Mouse (Mus musculus) midbrain, postnatal 0 days (tissue): ENCODE data around the gene Gm8127. TPM values are rescaled to one million over a fixed set of nuclear protein-coding genes. Genes with fewer than 3 reads are reported as not detected.
"Not testable (repeated sequence)": the region's sequence is repeated elsewhere in the genome, so short reads cannot be mapped to it uniquely, and the experiment has no call there.

Experiments
- ATAC-seq: fragments of 200-750 bp; cut with Nextera tagmentation; 2 replicates; pipeline ENCODE4 v1.8.0; 2017; ENCODE audit warnings: moderate number of reproducible peaks, mild to moderate bottlenecking, moderate TSS enrichment, moderate library complexity; ENCODE audit not compliant: low FRiP score
- DNase-seq: peaks from one replicate; pipeline ENCODE4 v3.0.0-alpha.2; 2015; ENCODE audit warnings: low spot score
- H3K27ac ChIP-seq: fragments of 300-500 bp; sonication (generic); 2 replicates; pipeline ENCODE4 v1.5.1; 2014; ENCODE audit warnings: low read depth, mild to moderate bottlenecking, low read length, mixed read lengths
- H3K27me3 ChIP-seq: fragments of 300-500 bp; sonication (generic); 2 replicates; pipeline ENCODE4 v1.6.1; 2014; ENCODE audit warnings: low read length, control low read depth, mixed read lengths; ENCODE audit not compliant: insufficient read depth
- H3K36me3 ChIP-seq: fragments of 300-500 bp; sonication (generic); 2 replicates; pipeline ENCODE4 v1.6.1; 2014; ENCODE audit warnings: low read length, control low read depth, mixed read lengths; ENCODE audit not compliant: insufficient read depth
- H3K4me1 ChIP-seq: fragments of 300-500 bp; sonication (generic); 2 replicates; pipeline ENCODE4 v1.6.1; 2014; ENCODE audit warnings: mild to moderate bottlenecking, control low read depth, antibody characterized with exemption, low read length, mixed read lengths; ENCODE audit not compliant: insufficient read depth
- H3K4me2 ChIP-seq: fragments of 300-500 bp; sonication (generic); 2 replicates; pipeline ENCODE4 v1.6.1; 2014; ENCODE audit warnings: low read depth, mild to moderate bottlenecking, low read length, mixed read lengths; ENCODE audit not compliant: poor library complexity, severe bottlenecking
- H3K4me3 ChIP-seq: fragments of 300-500 bp; sonication (generic); 2 replicates; pipeline ENCODE4 v1.5.1; 2014; ENCODE audit warnings: low read depth, mild to moderate bottlenecking, low read length, moderate library complexity
- H3K9ac ChIP-seq: fragments of 300-500 bp; sonication (generic); replicated peaks from 2 replicates; pipeline ENCODE4 v1.6.1; 2014; ENCODE audit warnings: mild to moderate bottlenecking, low read length, moderate library complexity, mixed read lengths; ENCODE audit not compliant: poor library complexity, severe bottlenecking
- H3K9me3 ChIP-seq: fragments of 300-500 bp; sonication (generic); 2 replicates; pipeline ENCODE4 v1.6.1; 2016; ENCODE audit warnings: low read length, control low read depth
- WGBS: fragments of 180-500 bp; shearing (Covaris S2); extraction: QIAGEN DNeasy Blood & Tissue Kit; methylation state at CpG from one replicate; pipeline ENCODE4 v1.1.7; 2014; 5-methylcytosine and 5-hydroxymethylcytosine counted together
- polyA plus RNA-seq: library from polyadenylated mRNA; unstranded; fragments of >200 nt; fragmentation: Nextera tagmentation; extraction: Ambion mirVana; gene quantifications from 2 replicates; pipeline ENCODE4 v1.2.1, GENCODE M21; 2015
- total RNA-seq: library from RNA; depleted of rRNA; stranded (reverse); fragments of >200 nt; gene quantifications from 2 replicates; pipeline ENCODE4 v1.2.3, GENCODE M21; 2014; rRNA removed

The Gm8127 gene
- total RNA-seq, result not detected in 2 replicates
- polyA plus RNA-seq, result not detected in 2 replicates

GRCm38 (mm10) chr14:43293503-43293902 lies at the start of gene Gm8127:
Gene Gm8127 (minus strand): TSS chr14:43293832.
- DNase-seq, H3K9me3 ChIP-seq, H3K27ac ChIP-seq, ATAC-seq, H3K4me1 ChIP-seq, H3K4me3 ChIP-seq, H3K4me2 ChIP-seq, H3K9ac ChIP-seq, H3K27me3 ChIP-seq, H3K36me3 ChIP-seq: not testable (repeated sequence)
- WGBS, result 82% methylated on average over 3 of the region's 3 CpGs

- H3K36me3 ChIP-seq, ATAC-seq, H3K9me3 ChIP-seq, H3K27me3 ChIP-seq, H3K4me2 ChIP-seq, H3K9ac ChIP-seq, DNase-seq, H3K27ac ChIP-seq, H3K4me3 ChIP-seq, H3K4me1 ChIP-seq: not testable (repeated sequence)
- WGBS, result 56% methylated on average over 1 of the region's 1 CpGs
Measured at GRCm38 (mm10) chr14:43337646-43338045, 44.0 kb upstream of the Gm8127 start.

- H3K9ac ChIP-seq, H3K4me3 ChIP-seq, H3K27me3 ChIP-seq, H3K4me1 ChIP-seq, H3K36me3 ChIP-seq, DNase-seq, H3K9me3 ChIP-seq, H3K4me2 ChIP-seq, H3K27ac ChIP-seq, ATAC-seq: not testable (repeated sequence)
- WGBS, result 93% methylated on average over 9 of the region's 11 CpGs
Measured at GRCm38 (mm10) chr14:43331362-43331880, 37.8 kb upstream of the Gm8127 start.

GRCm38 (mm10) chr14:43328603-43329002 lies 35.0 kb upstream of the Gm8127 start:
- WGBS, result 70% methylated on average over 2 of the region's 2 CpGs

GRCm38 (mm10) chr14:43319516-43319915 lies 25.9 kb upstream of the Gm8127 start:
- H3K4me2 ChIP-seq, H3K4me1 ChIP-seq, H3K27me3 ChIP-seq, H3K9ac ChIP-seq, H3K4me3 ChIP-seq, ATAC-seq, DNase-seq, H3K9me3 ChIP-seq, H3K27ac ChIP-seq, H3K36me3 ChIP-seq: not testable (repeated sequence)

More at GRCm38 (mm10) chr14:43328603-43329002, 35.0 kb upstream of the Gm8127 start:
- H3K36me3 ChIP-seq, H3K4me2 ChIP-seq, H3K4me1 ChIP-seq, H3K4me3 ChIP-seq, H3K9me3 ChIP-seq, ATAC-seq, H3K27ac ChIP-seq, H3K9ac ChIP-seq, H3K27me3 ChIP-seq, DNase-seq: not testable (repeated sequence)

- not testable (repeated sequence) for H3K27ac ChIP-seq, H3K4me3 ChIP-seq, H3K27me3 ChIP-seq, H3K36me3 ChIP-seq, ATAC-seq, H3K4me1 ChIP-seq, DNase-seq, H3K9me3 ChIP-seq, H3K9ac ChIP-seq, H3K4me2 ChIP-seq
- WGBS, result 92% methylated on average over 3 of the region's 3 CpGs
Measured at GRCm38 (mm10) chr14:43278681-43279080, 15.0 kb downstream of the Gm8127 start.

- H3K9me3 ChIP-seq, H3K27me3 ChIP-seq, H3K27ac ChIP-seq, H3K4me2 ChIP-seq, H3K4me3 ChIP-seq, DNase-seq, H3K36me3 ChIP-seq, ATAC-seq, H3K9ac ChIP-seq, H3K4me1 ChIP-seq: not testable (repeated sequence)
- 57% methylated on average over 4 of the region's 4 CpGs for WGBS
Measured at GRCm38 (mm10) chr14:43278146-43278545, 15.5 kb downstream of the Gm8127 start.

- 61% methylated on average over 2 of the region's 2 CpGs for WGBS
- DNase-seq, H3K36me3 ChIP-seq, H3K27ac ChIP-seq, H3K9me3 ChIP-seq, ATAC-seq, H3K9ac ChIP-seq, H3K4me1 ChIP-seq, H3K4me2 ChIP-seq, H3K4me3 ChIP-seq, H3K27me3 ChIP-seq: not testable (repeated sequence)
Measured at GRCm38 (mm10) chr14:43277468-43277867, 16.2 kb downstream of the Gm8127 start.

- H3K4me1 ChIP-seq, H3K27ac ChIP-seq, DNase-seq, H3K27me3 ChIP-seq, H3K9ac ChIP-seq, H3K4me2 ChIP-seq, H3K4me3 ChIP-seq, H3K36me3 ChIP-seq, H3K9me3 ChIP-seq, ATAC-seq: not testable (repeated sequence)
- 84% methylated on average over 1 of the region's 1 CpGs for WGBS
Measured at GRCm38 (mm10) chr14:43275752-43276151, 17.9 kb downstream of the Gm8127 start.
